Mouse (Mus musculus) forebrain, embryonic 10.5 days (tissue): ENCODE data around the gene Paf1. TPM values are rescaled to one million over a fixed set of nuclear protein-coding genes. Genes with fewer than 3 reads are reported as not detected.

Experiments used
- DNase-seq: peaks from one replicate; pipeline ENCODE4 v3.0.0-alpha.2; 2017; ENCODE audit warnings: low spot score; ENCODE audit errors: extremely low spot score
- H3K27ac ChIP-seq: fragments of 300-500 bp; sonication (generic); 2 replicates; pipeline ENCODE4 v1.5.1; 2016; ENCODE audit warnings: mild to moderate bottlenecking
- H3K27me3 ChIP-seq: fragments of 300-500 bp; sonication (generic); 2 replicates; pipeline ENCODE4 v1.6.1; 2016; ENCODE audit warnings: mild to moderate bottlenecking; ENCODE audit not compliant: poor library complexity, severe bottlenecking
- H3K36me3 ChIP-seq: fragments of 300-500 bp; sonication (generic); replicated peaks from 2 replicates; pipeline ENCODE4 v1.6.1; 2016; ENCODE audit warnings: mild to moderate bottlenecking, moderate library complexity
- H3K4me1 ChIP-seq: fragments of 300-500 bp; sonication (generic); 2 replicates; pipeline ENCODE4 v1.6.1; 2016
- H3K4me3 ChIP-seq: fragments of 300-500 bp; sonication (generic); 2 replicates; pipeline ENCODE4 v1.5.1; 2016; ENCODE audit warnings: mild to moderate bottlenecking, moderate library complexity
- H3K9me3 ChIP-seq: fragments of 300-500 bp; sonication (generic); 2 replicates; pipeline ENCODE4 v1.6.1; 2016; ENCODE audit warnings: mild to moderate bottlenecking, moderate library complexity
- WGBS: fragments of 180-500 bp; shearing (Covaris S2); methylation state at CpG from one replicate; pipeline ENCODE4 v1.1.7; 2016; 5-methylcytosine and 5-hydroxymethylcytosine counted together
- polyA plus RNA-seq: library from polyadenylated mRNA; unstranded; fragments of >200 nt; fragmentation: Nextera tagmentation; extraction: Ambion mirVana; gene quantifications from 2 replicates; pipeline ENCODE4 v1.2.1, GENCODE M21; 2016

Paf1 gene
- polyA plus RNA-seq, 1 experiment from 2014 or later = 82.3 TPM

GRCm38 (mm10) chr7:28447865-28448820, 55.4 kb downstream of the Paf1 start:
- H3K27me3 ChIP-seq = peaks cover 8% of the 10 kb centered on the region
- H3K9me3 ChIP-seq = no peaks in the 10 kb centered on the region
- H3K4me1 ChIP-seq = peaks cover 32% of the 10 kb centered on the region
- H3K36me3 ChIP-seq = no peaks in the 10 kb centered on the region
- DNase-seq = no peak
- no peak overlapping the region for H3K27ac ChIP-seq
- no peak overlapping the region for H3K4me3 ChIP-seq
- 66% methylated on average over 13 of the region's 13 CpGs for WGBS

Other genes with a start within 250 kb of the Paf1 start
- 178 and 180 TPM in 2 replicates for gene Fbl, start 223.2 kb upstream of the Paf1 start, polyA plus RNA-seq
- 12.5 and 13.7 TPM in 2 replicates for gene Dyrk1b, start 213.5 kb upstream of the Paf1 start, polyA plus RNA-seq
- 1.4 and 1.7 TPM in 2 replicates for gene Eid2, start 125.1 kb upstream of the Paf1 start, polyA plus RNA-seq
- gene Eid2b, start 115.2 kb upstream of the Paf1 start, polyA plus RNA-seq = 9.6 and 9.7 TPM in 2 replicates
- 0.50 and 0.66 TPM in 2 replicates for gene Selenov, start 101.8 kb upstream of the Paf1 start, polyA plus RNA-seq
- gene Dll3, start 90.7 kb upstream of the Paf1 start, polyA plus RNA-seq = 13.4 and 13.7 TPM in 2 replicates
- gene Timm50, start 80.9 kb upstream of the Paf1 start, polyA plus RNA-seq = 238 and 253 TPM in 2 replicates
- 118 and 120 TPM in 2 replicates for gene Supt5, start 54.2 kb upstream of the Paf1 start, polyA plus RNA-seq
- gene Rps16, start 42.3 kb upstream of the Paf1 start, polyA plus RNA-seq = 939 and 976 TPM in 2 replicates
- gene Plekhg2, start 20.4 kb upstream of the Paf1 start, polyA plus RNA-seq = 75.5 and 84.4 TPM in 2 replicates
- gene Zfp36, start 12.7 kb upstream of the Paf1 start, polyA plus RNA-seq = 4.5 TPM in 2 replicates
- gene Med29, start 243 bp upstream of the Paf1 start, polyA plus RNA-seq = 60.3 and 60.6 TPM in 2 replicates
- 8.0 and 8.3 TPM in 2 replicates for gene Gmfg, start 44.5 kb downstream of the Paf1 start, polyA plus RNA-seq
- 3.0 and 3.4 TPM in 2 replicates for gene Lrfn1, start 59.0 kb downstream of the Paf1 start, polyA plus RNA-seq
- not detected in 2 replicates for gene Ifnl2, start 117.5 kb downstream of the Paf1 start, polyA plus RNA-seq
- not detected in 2 replicates for gene Ifnl3, start 129.9 kb downstream of the Paf1 start, polyA plus RNA-seq
- not detected in 2 replicates for gene Sycn, start 147.9 kb downstream of the Paf1 start, polyA plus RNA-seq
- gene Nccrp1, start 154.3 kb downstream of the Paf1 start, polyA plus RNA-seq = not detected in 2 replicates
- gene Samd4b, start 205.2 kb downstream of the Paf1 start, polyA plus RNA-seq = 29.9 and 30.7 TPM in 2 replicates
- 66.0 and 69.9 TPM in 2 replicates for gene Pak4, start 205.2 kb downstream of the Paf1 start, polyA plus RNA-seq
- gene Acp7, start 238.4 kb downstream of the Paf1 start, polyA plus RNA-seq = not detected in 2 replicates